Mouse (Mus musculus): Measurements from ENCODE around the gene Plekhm2. TPM values are rescaled to one million over a fixed set of nuclear protein-coding genes. Genes with fewer than 3 reads are reported as not detected.

Gene Plekhm2
- total RNA-seq (2021) = 37.3 and 48.5 TPM in 2 replicates
- long read RNA-seq, experiment 1, full-length matches to known transcripts = 7 of 37 reads
- long read RNA-seq, experiment 1, partial matches to known transcripts = 23 of 37 reads
- long read RNA-seq, experiment 1, other reads (novel, unspliced or antisense) = 7 of 37 reads
- long read RNA-seq, experiment 2, full-length matches to known transcripts = 7 of 35 reads
- long read RNA-seq, experiment 2, partial matches to known transcripts = 19 of 35 reads
- long read RNA-seq, experiment 2, other reads (novel, unspliced or antisense) = 9 of 35 reads

DNA sequence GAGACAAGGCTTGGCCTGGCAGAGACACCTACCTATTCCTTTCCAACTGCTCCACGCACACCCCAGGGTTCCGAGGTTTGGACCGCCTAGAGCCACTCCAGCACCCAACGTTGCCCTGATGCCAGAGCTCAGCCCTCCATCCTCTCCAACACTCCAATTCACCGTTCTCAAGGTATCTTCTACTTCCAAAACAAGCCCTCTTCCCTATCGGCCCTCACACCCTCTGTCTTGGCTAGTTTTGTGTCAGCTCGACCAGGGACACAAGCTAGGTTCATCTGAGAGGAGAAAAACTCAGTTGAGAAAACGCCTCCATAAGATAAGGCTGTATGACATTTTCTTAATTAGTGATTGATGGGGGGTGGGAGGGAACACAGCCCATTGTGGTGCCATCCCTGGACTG, at the start of gene Plekhm2:
TSS of gene Plekhm2 (minus strand) at position 101 of the 400 bp plus-strand sequence.
- DNase-seq = no peak

DNA sequence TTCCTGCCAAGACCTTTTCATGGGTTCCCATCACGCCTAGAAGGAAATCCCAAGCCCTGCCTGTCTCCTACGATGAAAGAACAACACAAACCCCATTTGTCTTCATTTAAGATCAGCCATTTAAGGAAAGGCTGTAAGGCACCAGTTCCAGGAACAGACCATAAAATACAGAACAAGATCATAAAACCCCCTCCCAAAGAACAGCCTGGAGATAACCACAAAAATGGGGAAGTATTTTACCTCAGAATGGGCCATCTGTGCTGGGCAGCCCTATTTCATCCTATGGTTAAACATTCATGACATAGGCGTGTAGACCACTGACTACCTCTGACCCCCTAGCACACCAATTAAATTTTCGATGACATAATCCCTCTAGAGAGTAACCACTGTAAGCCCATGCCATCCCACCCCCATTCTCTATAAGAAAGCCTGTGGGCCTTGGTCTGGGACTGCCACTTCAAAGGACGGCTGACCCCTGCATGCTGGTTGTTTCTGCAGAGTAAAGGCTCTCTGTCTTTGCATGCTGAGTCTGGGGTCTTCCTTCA, 49.0 kb upstream of the Plekhm2 start:
- DNase-seq = no peak

- DNase-seq = no peak
Measured at GRCm38 (mm10) chr4:141711250-141711649, 46.6 kb upstream of the Plekhm2 start.

GRCm38 (mm10) chr4:141708971-141709370, 44.3 kb upstream of the Plekhm2 start:
- DNase-seq = no peak

DNA sequence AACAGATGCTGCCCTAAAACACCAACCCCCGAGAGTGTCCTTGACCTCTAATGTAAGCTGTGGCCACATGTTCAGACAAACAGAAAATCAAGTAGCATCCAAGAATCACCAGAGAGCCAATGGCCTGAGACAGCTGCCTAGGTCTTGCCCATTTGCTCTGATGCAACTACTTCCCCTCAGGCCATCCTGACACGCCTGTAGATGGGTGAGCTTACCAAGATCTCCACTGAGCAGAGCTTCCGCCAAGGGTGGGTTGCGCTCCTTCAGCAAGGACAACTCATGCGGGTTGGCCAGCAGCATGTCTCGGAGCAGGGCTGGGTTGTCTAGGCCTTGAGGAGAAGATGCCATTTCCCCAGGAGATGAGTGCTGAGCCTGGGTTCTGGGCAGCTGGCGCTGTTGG, 43.3 kb upstream of the Plekhm2 start:
- DNase-seq = no peak

- peak; percentile 48 for DNase-seq
Measured at GRCm38 (mm10) chr4:141705331-141705730, 40.6 kb upstream of the Plekhm2 start.

- DNase-seq = peak; percentile 39
Measured at GRCm38 (mm10) chr4:141704625-141705024, 39.9 kb upstream of the Plekhm2 start.

- no peak for DNase-seq
Measured at GRCm38 (mm10) chr4:141694719-141695118, 30.0 kb upstream of the Plekhm2 start.

DNA sequence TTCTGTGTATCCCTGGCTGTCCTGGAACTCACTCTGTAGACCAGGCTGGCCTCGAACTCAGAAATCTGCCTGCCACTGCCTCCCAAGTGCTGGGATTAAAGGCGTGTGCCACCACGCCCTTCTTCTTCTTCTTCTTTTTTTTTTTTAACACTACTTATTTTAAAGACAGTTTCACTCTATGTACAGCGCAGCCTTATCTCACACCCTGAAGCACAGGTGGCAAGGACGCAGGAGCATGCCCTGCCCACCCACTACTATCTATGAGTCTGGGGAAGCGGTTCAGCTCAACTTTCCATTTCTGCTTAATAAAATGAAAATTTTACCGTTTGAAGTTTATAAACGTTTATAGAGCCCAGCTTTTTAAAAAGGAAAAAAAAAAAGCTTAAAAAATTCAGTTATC, 23.8 kb upstream of the Plekhm2 start:
- no peak for DNase-seq

DNA sequence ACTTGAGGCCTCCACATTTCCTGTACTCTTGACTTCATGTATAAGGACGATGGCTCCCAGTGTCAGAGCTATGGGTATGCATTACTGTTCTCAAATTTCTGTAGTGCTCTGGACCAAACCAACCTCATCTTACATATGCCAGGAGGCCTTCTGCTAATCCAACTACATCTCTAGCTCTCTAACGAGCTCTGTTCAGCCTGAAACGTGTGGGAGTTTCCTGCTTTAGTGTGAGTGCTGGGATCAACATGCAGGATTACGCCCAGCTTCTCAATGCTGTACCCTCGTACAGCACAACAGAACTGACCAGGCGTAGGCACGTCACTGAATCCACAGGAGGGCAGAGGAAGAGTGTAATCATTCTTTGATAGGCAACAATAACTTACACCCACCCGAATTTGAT, 21.8 kb upstream of the Plekhm2 start:
- no peak for DNase-seq

DNA sequence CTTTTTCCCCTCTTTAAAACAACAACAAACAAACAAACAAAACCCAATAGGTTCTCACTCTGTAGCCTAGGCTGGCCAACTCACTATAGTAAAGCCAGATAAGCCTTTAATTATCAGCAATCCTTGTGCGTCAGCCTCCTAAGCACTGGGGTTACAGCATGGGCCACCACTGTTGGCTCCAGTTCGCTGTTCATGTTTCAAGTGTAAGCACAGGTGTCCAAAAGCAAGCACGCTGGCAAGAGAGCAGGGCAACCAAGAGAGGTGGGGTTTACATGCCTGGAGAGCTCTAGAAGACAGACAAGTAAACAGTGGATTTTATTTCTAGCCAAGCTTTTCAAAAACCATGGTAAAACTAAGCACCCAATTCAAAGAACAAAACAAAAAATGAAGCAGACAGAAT, 21.4 kb upstream of the Plekhm2 start:
- DNase-seq = no peak

DNA sequence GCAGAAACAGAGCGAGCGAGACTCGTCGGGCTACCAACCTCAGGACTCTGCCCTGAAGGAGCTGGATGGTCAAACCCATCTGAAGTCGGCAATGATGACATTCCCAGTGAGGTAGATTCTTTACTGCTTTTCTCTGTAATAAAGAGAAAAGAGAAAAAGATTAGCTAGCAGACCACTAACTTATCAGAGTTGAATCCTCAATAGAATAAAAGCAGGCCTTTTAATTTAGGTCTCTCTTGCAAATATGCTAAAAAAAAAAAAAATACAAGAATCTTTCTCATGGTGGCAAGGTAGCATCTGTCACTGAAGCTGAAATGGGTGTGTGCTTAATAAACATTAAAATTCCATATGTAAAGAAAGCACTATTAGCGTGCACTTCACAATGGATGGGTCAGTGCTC, 20.8 kb upstream of the Plekhm2 start, which contains the start of gene Rsc1a1:
TSS of gene Rsc1a1 (minus strand) at position 101 of the 400 bp plus-strand sequence.
- DNase-seq = no peak

DNA sequence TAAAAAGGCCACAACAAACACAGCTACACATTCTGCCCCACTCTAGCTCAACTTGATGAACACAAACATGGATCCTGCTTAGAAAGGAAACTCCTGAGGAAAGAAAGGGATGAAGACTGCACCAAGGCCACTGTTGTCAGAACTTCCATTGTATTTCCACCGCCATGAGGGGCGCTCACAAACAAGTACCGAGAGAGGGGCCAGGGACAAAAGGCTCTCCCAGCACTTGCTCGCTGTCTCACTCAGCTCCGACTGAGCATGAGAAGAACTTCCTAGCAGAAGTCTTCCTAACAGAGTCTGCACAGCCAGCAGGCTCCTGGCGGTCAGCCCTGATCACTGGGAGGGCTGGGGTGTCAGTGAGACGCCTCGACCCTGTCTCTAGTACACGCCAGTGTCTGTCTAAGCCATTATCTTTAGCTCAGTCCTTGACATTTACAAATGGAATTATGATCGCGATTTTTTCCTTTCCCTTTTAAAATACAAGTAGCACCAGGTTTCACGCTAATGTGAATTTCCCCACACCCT, 18.1 kb upstream of the Plekhm2 start:
- peak; percentile 84 for DNase-seq

GRCm38 (mm10) chr4:141681767-141682166, 17.1 kb upstream of the Plekhm2 start:
- peak; percentile 81 for DNase-seq

- no peak for DNase-seq
Measured at GRCm38 (mm10) chr4:141680892-141681291, 16.2 kb upstream of the Plekhm2 start.

- DNase-seq = no peak
Measured at GRCm38 (mm10) chr4:141679016-141679415, 14.3 kb upstream of the Plekhm2 start.

DNA sequence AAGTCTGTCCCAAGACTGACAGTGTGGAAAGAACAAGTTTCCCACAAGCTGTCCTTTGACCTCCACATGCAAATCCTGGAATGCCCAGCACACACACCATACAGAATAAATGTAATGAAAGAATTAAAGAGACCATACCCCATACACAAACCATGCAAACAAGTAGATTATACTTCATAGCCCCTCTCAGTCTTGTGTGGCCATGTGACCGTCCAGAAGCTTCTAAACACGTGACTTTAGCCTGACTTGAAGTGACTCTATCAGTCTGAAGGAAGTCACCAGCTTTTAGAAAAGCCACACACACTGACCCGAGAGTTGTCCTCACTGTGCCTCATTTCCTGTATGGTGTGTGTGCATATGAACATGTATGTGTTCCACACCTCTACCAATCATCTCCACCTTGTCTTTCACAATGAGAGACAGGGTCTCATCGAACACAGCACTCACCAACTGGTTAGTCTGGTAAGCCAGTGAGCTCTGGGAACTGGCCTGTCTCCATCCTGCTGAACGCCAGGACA, 11.8 kb upstream of the Plekhm2 start:
- no peak for DNase-seq

DNA sequence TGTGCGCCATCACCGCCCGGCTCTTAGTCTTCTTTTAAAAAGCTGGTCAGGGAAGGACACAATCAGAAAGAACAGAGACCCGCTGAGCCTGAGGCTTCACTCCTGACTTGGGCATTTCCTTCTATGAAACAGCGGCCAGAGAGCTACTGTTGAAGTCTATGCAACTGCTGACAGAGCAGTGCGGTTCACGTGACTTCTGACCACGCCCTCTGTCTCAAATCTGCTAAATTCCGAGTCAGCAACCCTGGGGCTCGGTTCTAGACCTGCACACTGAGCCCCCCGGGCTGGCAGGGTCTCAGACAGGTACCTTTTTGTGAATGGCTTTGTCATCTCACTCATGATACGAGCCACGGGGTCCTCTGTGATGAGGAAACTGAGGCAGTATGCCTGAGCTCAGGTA, 7.6 kb upstream of the Plekhm2 start:
- DNase-seq = no peak

- DNase-seq = no peak
Measured at GRCm38 (mm10) chr4:141671389-141671788, 6.7 kb upstream of the Plekhm2 start.

- DNase-seq = peak; percentile 71
Measured at GRCm38 (mm10) chr4:141669898-141670712, 5.4 kb upstream of the Plekhm2 start.

DNA sequence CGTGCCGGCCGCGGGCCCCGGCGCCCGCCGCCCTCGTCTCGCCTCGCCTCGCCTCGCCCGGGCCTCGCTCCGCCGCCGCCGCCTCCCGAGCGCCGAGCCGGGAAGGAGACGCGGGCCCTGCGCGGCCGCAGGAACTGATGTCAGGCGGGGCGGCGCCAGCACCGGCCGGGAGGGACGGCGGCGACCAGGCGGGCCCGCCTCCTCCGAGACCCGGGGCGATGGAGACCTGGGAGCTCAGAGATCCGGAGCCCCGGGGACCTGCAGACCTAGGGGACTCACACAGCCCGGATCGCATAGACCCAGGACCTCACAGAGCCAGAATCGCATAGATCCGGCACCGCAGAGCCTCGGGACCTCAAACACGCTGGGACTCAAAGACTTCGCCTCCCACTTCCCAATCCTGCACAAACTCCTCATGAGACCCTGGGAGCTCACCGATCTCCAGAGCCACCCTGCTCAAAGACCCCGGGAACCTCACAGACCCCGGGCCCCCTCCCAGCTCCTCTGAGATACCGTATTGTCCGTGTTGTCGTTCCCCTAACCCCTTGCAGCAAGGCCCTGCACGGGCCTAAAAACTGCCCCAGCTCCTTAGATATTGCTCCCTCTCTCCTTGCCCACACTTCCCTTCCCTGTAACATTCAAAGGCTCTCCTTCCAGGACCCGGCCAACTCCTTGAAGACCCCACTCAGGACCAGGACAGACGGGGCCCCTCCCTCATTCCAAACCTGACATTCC, 521 bp downstream of the Plekhm2 start:
- peak; percentile 90 for DNase-seq
